Mouse (Mus musculus) MEL (cell line): ENCODE results near the gene Cnga1. TPM values are rescaled to one million over a fixed set of nuclear protein-coding genes. Genes with fewer than 3 reads are reported as not detected.
"Not testable (repeated sequence)": the region's sequence is repeated elsewhere in the genome, so short reads cannot be mapped to it uniquely, and the experiment has no call there.

Experiments used
- DNase-seq: peaks from one replicate; pipeline ENCODE4 v3.0.0; 2011; ENCODE audit warnings: low read depth, low spot score
- H3K27ac ChIP-seq: 2 replicates; pipeline ENCODE4 v1.5.1; 2012; ENCODE audit warnings: low read depth, mild to moderate bottlenecking, control low read depth, low read length, moderate library complexity; ENCODE audit not compliant: control insufficient read depth
- H3K27me3 ChIP-seq, 2 experiments: fragments of 150-350 bp in 1 of 2; sonication (generic) in 1 of 2; 2 replicates each; pipeline ENCODE4 v1.6.1; 2012; ENCODE audit warnings: low read length in 2 of 2, mild to moderate bottlenecking in 2 of 2, improper control_type of control experiment in 1 of 2, moderate library complexity in 1 of 2; ENCODE audit not compliant: insufficient read depth in 2 of 2, control insufficient read depth in 1 of 2
- H3K36me3 ChIP-seq, 2 experiments: 2 replicates each; pipeline ENCODE4 v1.6.1; 2012 to 2014; ENCODE audit warnings: low read length in 2 of 2, improper control_type of control experiment in 1 of 2, inconsistent platforms in 1 of 2, mild to moderate bottlenecking in 1 of 2; ENCODE audit not compliant: insufficient read depth in 2 of 2, control insufficient read depth in 1 of 2
- H3K4me1 ChIP-seq, 2 experiments: fragments of 150-350 bp in 1 of 2; sonication (generic) in 1 of 2; 2 replicates each; pipeline ENCODE4 v1.6.1; 2012; ENCODE audit warnings: low read length in 2 of 2, improper control_type of control experiment in 1 of 2, mild to moderate bottlenecking in 1 of 2; ENCODE audit not compliant: insufficient read depth in 2 of 2, control insufficient read depth in 1 of 2
- H3K4me3 ChIP-seq, 2 experiments: fragments of 150-350 bp in 1 of 2; sonication (generic) in 1 of 2; 2 replicates each; pipeline ENCODE4 v1.5.1; 2012; ENCODE audit warnings: low read depth in 2 of 2, low read length in 2 of 2, mild to moderate bottlenecking in 2 of 2, moderate library complexity in 2 of 2, control low read depth in 1 of 2, improper control_type of control experiment in 1 of 2; ENCODE audit not compliant: control insufficient read depth in 1 of 2, insufficient read depth in 1 of 2
- H3K79me2 ChIP-seq: 2 replicates; pipeline ENCODE4 v1.6.1; 2012; ENCODE audit warnings: mild to moderate bottlenecking, low read length, moderate library complexity; ENCODE audit not compliant: control insufficient read depth, poor library complexity, insufficient read depth
- H3K9ac ChIP-seq: 2 replicates; pipeline ENCODE4 v1.6.1; 2012; ENCODE audit warnings: low read depth, mild to moderate bottlenecking, control low read depth, low read length, moderate library complexity; ENCODE audit not compliant: control insufficient read depth, poor library complexity, severe bottlenecking
- H3K9me3 ChIP-seq: fragments of 150-350 bp; sonication (generic); replicated peaks from 2 replicates; pipeline ENCODE4 v1.6.1; 2012; ENCODE audit warnings: mild to moderate bottlenecking, low read length, improper control_type of control experiment, moderate library complexity; ENCODE audit not compliant: insufficient read depth
- E2F4 ChIP-seq: IDR thresholded peaks from 2 replicates; pipeline ENCODE4 v1.6.1; 2011; ENCODE audit warnings: low read depth, low read length, improper control_type of control experiment, borderline replicate concordance
- EP300 ChIP-seq, 2 experiments: IDR thresholded peaks; 2 replicates each; pipeline ENCODE4 v1.6.1; 2011; ENCODE audit warnings: improper control_type of control experiment in 2 of 2, low read length in 2 of 2, low read depth in 1 of 2, mild to moderate bottlenecking in 1 of 2
- ETS1 ChIP-seq: IDR thresholded peaks from 2 replicates; pipeline ENCODE4 v1.6.1; 2012; ENCODE audit warnings: low read depth, mild to moderate bottlenecking, inconsistent platforms, low read length, improper control_type of control experiment, moderate library complexity
- GATA1 ChIP-seq: IDR thresholded peaks from 2 replicates; pipeline ENCODE4 v1.6.1; 2011; ENCODE audit warnings: low read depth, low read length, improper control_type of control experiment
- JUND ChIP-seq: IDR thresholded peaks from 2 replicates; pipeline ENCODE4 v1.6.1; 2011; ENCODE audit warnings: low read depth, mild to moderate bottlenecking, improper control_type of control experiment, low read length
- KAT2A ChIP-seq: conservative IDR thresholded peaks from 2 replicates; pipeline ENCODE4 v1.6.1; 2012; ENCODE audit warnings: low read depth, low read length, improper control_type of control experiment, inconsistent platforms
- MAX ChIP-seq: IDR thresholded peaks from 2 replicates; pipeline ENCODE4 v1.6.1; 2011; ENCODE audit warnings: low read length, improper control_type of control experiment
- MEF2A ChIP-seq: IDR thresholded peaks from 2 replicates; pipeline ENCODE4 v1.6.1; 2014; ENCODE audit warnings: low read depth, mild to moderate bottlenecking, inconsistent platforms, low read length, improper control_type of control experiment; ENCODE audit not compliant: poor library complexity, insufficient replicate concordance, severe bottlenecking; ENCODE audit errors: extremely low read depth
- MXI1 ChIP-seq: IDR thresholded peaks from 2 replicates; pipeline ENCODE4 v1.6.1; 2011; ENCODE audit warnings: mild to moderate bottlenecking, low read depth, low read length, improper control_type of control experiment
- MYB ChIP-seq: IDR thresholded peaks from 2 replicates; pipeline ENCODE4 v1.6.1; 2011; ENCODE audit warnings: mild to moderate bottlenecking, low read depth, low read length, improper control_type of control experiment
- MYC ChIP-seq: IDR thresholded peaks from 2 replicates; pipeline ENCODE4 v1.6.1; 2011; ENCODE audit warnings: low read depth, mild to moderate bottlenecking, low read length, improper control_type of control experiment, moderate library complexity
- NELFE ChIP-seq: IDR thresholded peaks from 2 replicates; pipeline ENCODE4 v1.6.1; 2011; ENCODE audit warnings: low read depth, low read length, improper control_type of control experiment
- POLR2AphosphoS5 ChIP-seq: IDR thresholded peaks from 2 replicates; pipeline ENCODE4 v1.6.1; 2012; ENCODE audit warnings: low read depth, borderline replicate concordance, mild to moderate bottlenecking, inconsistent platforms, low read length, moderate library complexity, mixed read lengths
- RAD21 ChIP-seq: IDR thresholded peaks from 2 replicates; pipeline ENCODE4 v1.6.1; 2011; ENCODE audit warnings: mild to moderate bottlenecking, low read depth, low read length, improper control_type of control experiment
- RCOR1 ChIP-seq: IDR thresholded peaks from 2 replicates; pipeline ENCODE4 v1.6.1; 2012; ENCODE audit warnings: low read depth, mild to moderate bottlenecking, inconsistent platforms, low read length, improper control_type of control experiment
- SIN3A ChIP-seq: IDR thresholded peaks from 2 replicates; pipeline ENCODE4 v1.6.1; 2012; ENCODE audit warnings: low read length, improper control_type of control experiment, inconsistent platforms
- SMC3 ChIP-seq: IDR thresholded peaks from 2 replicates; pipeline ENCODE4 v1.6.1; 2011; ENCODE audit warnings: low read depth, low read length, improper control_type of control experiment
- TAL1 ChIP-seq: IDR thresholded peaks from 2 replicates; pipeline ENCODE4 v1.6.1; 2012; ENCODE audit warnings: mild to moderate bottlenecking, inconsistent platforms, low read length, moderate library complexity, mixed read lengths
- TBP ChIP-seq: IDR thresholded peaks from 2 replicates; pipeline ENCODE4 v1.8.0; 2011; ENCODE audit warnings: low read depth, low read length, improper control_type of control experiment
- TCF12 ChIP-seq: IDR thresholded peaks from 2 replicates; pipeline ENCODE4 v1.6.1; 2014; ENCODE audit warnings: low read depth, mild to moderate bottlenecking, inconsistent platforms, low read length, improper control_type of control experiment, moderate library complexity
- ZC3H11A ChIP-seq: IDR thresholded peaks from 2 replicates; pipeline ENCODE4 v1.6.1; 2012; ENCODE audit warnings: low read depth, mild to moderate bottlenecking, inconsistent platforms, low read length, improper control_type of control experiment
- ZKSCAN1 ChIP-seq: IDR thresholded peaks from 2 replicates; pipeline ENCODE4 v1.6.1; 2012; ENCODE audit warnings: low read depth, mild to moderate bottlenecking, inconsistent platforms, low read length, improper control_type of control experiment, moderate library complexity
- polyA plus RNA-seq, 2 experiments: library from polyadenylated mRNA; stranded (reverse) in 1 of 2; unstranded in 1 of 2; fragments of >175 nt in 1 of 2; fragments of >200 nt in 1 of 2; gene quantifications; 2 replicates each; pipeline versions ENCODE4 v1.2.1 to v1.2.4; 2012; ENCODE audit warnings: low replicate concordance in 2 of 2, low read depth in 1 of 2; ENCODE audit not compliant: insufficient read length in 2 of 2, insufficient read depth in 1 of 2, missing spikeins in 1 of 2
- total RNA-seq: library from RNA; depleted of rRNA; stranded (reverse); fragments of 300-350 nt; gene quantifications from 2 replicates; pipeline ENCODE4 v1.2.3, GENCODE M21; 2012

Cnga1 gene
- total and polyA plus RNA-seq, 3 experiments, result 0.04 TPM; not detected in 2

DNA sequence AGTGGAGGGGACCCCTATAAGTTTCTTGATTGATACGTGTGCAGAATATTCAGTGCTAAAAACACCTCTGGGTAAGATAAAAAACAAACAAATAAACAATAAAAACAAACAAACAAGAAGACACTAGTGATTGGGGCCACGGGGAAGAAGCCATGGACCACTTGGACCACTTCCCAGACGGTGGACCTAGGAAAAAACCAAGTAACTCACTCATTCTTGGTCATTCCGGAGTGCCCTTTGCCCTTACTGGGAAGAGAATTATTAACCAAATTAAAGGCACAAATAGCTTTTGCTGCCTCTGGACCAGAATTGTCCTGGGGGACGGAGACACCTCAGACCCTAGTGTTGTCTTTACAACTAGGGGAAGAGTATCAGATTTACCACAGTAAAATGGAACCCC lies 78.5 kb downstream of the Cnga1 start:
- Histone ChIP-seq H3K4me1 (peaks cover 0 to 6% of the 10 kb centered on the region in 2 experiments; a peak in 2 of 4 replicates), H3K27ac (no peak overlapping the region), H3K36me3 (peaks cover 0 to 7% of the 10 kb centered on the region in 2 experiments; a peak in 2 of 4 replicates), H3K9me3 (no peaks in the 10 kb centered on the region), H3K4me3 (no peak overlapping the region), H3K27me3 (no peaks in the 10 kb centered on the region), H3K9ac (no peak overlapping the region), H3K79me2 (no peaks in the 10 kb centered on the region)
- no peak for DNase-seq
- TF ChIP-seq SMC3, result no peak
- no peak for TF ChIP-seq TBP
- no peak for TF ChIP-seq TAL1
- no peak for TF ChIP-seq KAT2A
- no peak for TF ChIP-seq MAX
- TF ChIP-seq MYB, result no peak
- no peak for TF ChIP-seq POLR2AphosphoS5
- no peak for TF ChIP-seq RAD21
- TF ChIP-seq GATA1, result no peak
- TF ChIP-seq MEF2A, result no peak
- no peak for TF ChIP-seq ZKSCAN1
- no peak for TF ChIP-seq NELFE
- TF ChIP-seq E2F4, result no peak
- TF ChIP-seq ETS1, result no peak
- TF ChIP-seq MYC, result no peak
- TF ChIP-seq SIN3A, result no peak
- no peak for TF ChIP-seq JUND
- TF ChIP-seq ZC3H11A, result no peak
- no peak for TF ChIP-seq RCOR1
- no peak for TF ChIP-seq MXI1

DNA sequence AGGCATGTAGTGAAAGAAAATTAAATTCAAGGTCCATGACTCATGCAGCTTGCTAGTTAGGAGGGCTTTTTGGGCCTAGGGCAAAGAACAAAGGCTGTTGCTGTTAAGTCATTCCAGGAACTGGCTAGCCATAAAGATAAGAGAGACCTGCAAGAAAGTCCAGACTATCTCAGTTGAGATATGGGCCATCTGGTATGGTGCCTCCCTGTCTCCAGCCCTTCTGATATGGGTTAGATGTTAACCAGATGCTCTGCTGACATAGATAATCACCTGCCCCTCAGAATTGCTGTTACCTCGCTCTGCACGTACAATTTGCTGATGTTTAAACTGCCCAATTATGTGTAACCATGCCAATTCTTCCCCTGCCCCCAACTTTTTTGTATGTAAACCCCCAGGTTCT lies 80.9 kb downstream of the Cnga1 start:
- not testable (repeated sequence) for H3K4me3 ChIP-seq, H3K79me2 ChIP-seq, H3K9me3 ChIP-seq, H3K27me3 ChIP-seq, H3K4me1 ChIP-seq, H3K9ac ChIP-seq
- H3K27ac ChIP-seq, result peak overlapping the region; percentile 20
- TF ChIP-seq EP300 (IDR thresholded peaks at IDR 0.05; ENCODE audit: low read depth in 1 of 2, low read length in 2 of 2) (peak; percentile 36 to 72; a peak in 3 of 4 replicates), GATA1 (peak; percentile 53), TCF12 (peak; percentile 67), ETS1 (0 out of 2 replicates have a peak, but pooled peaks have one; percentile 24), TAL1 (peak; percentile 62)
- peaks cover 0 to 16% of the 10 kb centered on the region in 2 experiments; a peak in 2 of 4 replicates for H3K36me3 ChIP-seq
- DNase-seq, result peak; percentile 47
